Mouse (Mus musculus): ENCODE data around the gene Cnnm3. TPM values are rescaled to one million over a fixed set of nuclear protein-coding genes. Genes with fewer than 3 reads are reported as not detected.

Gene Cnnm3
- polyA plus RNA-seq, 1 experiment from 2014 or later = 4.6 TPM

GRCm38 (mm10) chr1:36552506-36552905 is 40.8 kb downstream of the Cnnm3 start:
- H3K27me3 ChIP-seq = no peaks in the 10 kb centered on the region
- H3K4me2 ChIP-seq (replicated peaks) = no peak overlapping the region
- H3K27ac ChIP-seq = no peak overlapping the region
- H3K9me3 ChIP-seq (replicated peaks) = no peaks in the 10 kb centered on the region
- peaks cover 64% of the 10 kb centered on the region for H3K36me3 ChIP-seq
- H3K9ac ChIP-seq = no peak overlapping the region
- ATAC-seq (ENCODE audit: low FRiP score) = no peak
- H3K4me3 ChIP-seq = no peak overlapping the region
- WGBS = 89% methylated on average over 16 of the region's 16 CpGs
- peaks cover 59% of the 10 kb centered on the region for H3K4me1 ChIP-seq

- peaks cover 53% of the 10 kb centered on the region for H3K4me1 ChIP-seq
- peak overlapping the region; percentile 98 for H3K9ac ChIP-seq
- H3K4me2 ChIP-seq (replicated peaks) = peak overlapping the region; percentile 98
- H3K9me3 ChIP-seq (replicated peaks) = no peaks in the 10 kb centered on the region
- peak overlapping the region; percentile 95 for H3K4me3 ChIP-seq
- peaks cover 52% of the 10 kb centered on the region for H3K36me3 ChIP-seq
- 0 out of 2 replicates have a peak, but pooled peaks cover 2% of the 10 kb centered on the region for H3K27me3 ChIP-seq
- no peak for ATAC-seq (ENCODE audit: low FRiP score)
- peak overlapping the region; percentile 49 for H3K27ac ChIP-seq
- 75% methylated on average over 21 of the region's 21 CpGs for WGBS
Observed at GRCm38 (mm10) chr1:36554633-36555399, 43.1 kb downstream of the Cnnm3 start.

GRCm38 (mm10) chr1:36555798-36556395 is 44.2 kb downstream of the Cnnm3 start:
- Histone ChIP-seq H3K4me3 (peak overlapping the region; percentile 95), H3K27me3 (0 out of 2 replicates have a peak, but pooled peaks cover 2% of the 10 kb centered on the region), H3K9ac (peak overlapping the region; percentile 98), H3K9me3 (replicated peaks) (no peaks in the 10 kb centered on the region), H3K4me2 (replicated peaks) (peak overlapping the region; percentile 98), H3K36me3 (peaks cover 41% of the 10 kb centered on the region), H3K27ac (peak overlapping the region; percentile 100), H3K4me1 (peaks cover 51% of the 10 kb centered on the region)
- ATAC-seq (ENCODE audit: low FRiP score) = no peak
- 5% methylated on average over 8 of the region's 8 CpGs for WGBS

GRCm38 (mm10) chr1:36556553-36557456 is 45.1 kb downstream of the Cnnm3 start:
- Histone ChIP-seq H3K4me1 (peaks cover 47% of the 10 kb centered on the region), H3K36me3 (peaks cover 32% of the 10 kb centered on the region), H3K27me3 (0 out of 2 replicates have a peak, but pooled peaks cover 2% of the 10 kb centered on the region), H3K27ac (peak overlapping the region; percentile 100), H3K4me2 (replicated peaks) (peak overlapping the region; percentile 98), H3K9me3 (replicated peaks) (no peaks in the 10 kb centered on the region), H3K4me3 (peak overlapping the region; percentile 95), H3K9ac (peak overlapping the region; percentile 98)
- ATAC-seq (ENCODE audit: low FRiP score) = peak; percentile 81
- WGBS = under 1% methylated on average over 52 of the region's 52 CpGs

- H3K36me3 ChIP-seq = peaks cover 24% of the 10 kb centered on the region
Observed at GRCm38 (mm10) chr1:36557457-36558011, 45.9 kb downstream of the Cnnm3 start.

GRCm38 (mm10) chr1:36558031-36558993 is 46.6 kb downstream of the Cnnm3 start, which contains the start of gene Sema4c:
TSS of gene Sema4c (minus strand) at chr1:36558349.
- Histone ChIP-seq H3K4me2 (replicated peaks) (peak within 1 kb of the TSS; percentile 98), H3K9me3 (replicated peaks) (no peaks in the 10 kb centered on the region), H3K27me3 (0 out of 2 replicates have a peak, but pooled peaks cover 2% of the 10 kb centered on the region), H3K4me3 (peak within 1 kb of the TSS; percentile 95), H3K4me1 (peaks cover 45% of the 10 kb centered on the region), H3K36me3 (peaks cover 17% of the 10 kb centered on the region), H3K9ac (peak within 1 kb of the TSS; percentile 98), H3K27ac (peak within 1 kb of the TSS; percentile 100)
- ATAC-seq (ENCODE audit: low FRiP score) = peak; percentile 70
- WGBS = 1% methylated on average over 68 of the region's 69 CpGs

More at GRCm38 (mm10) chr1:36557457-36558011, 45.9 kb downstream of the Cnnm3 start:
- H3K4me3 ChIP-seq = peak overlapping the region; percentile 95
- H3K27me3 ChIP-seq = 0 out of 2 replicates have a peak, but pooled peaks cover 2% of the 10 kb centered on the region
- H3K4me1 ChIP-seq = peaks cover 47% of the 10 kb centered on the region
- peak; percentile 62 for ATAC-seq (ENCODE audit: low FRiP score)
- H3K9me3 ChIP-seq (replicated peaks) = no peaks in the 10 kb centered on the region
- H3K27ac ChIP-seq = peak overlapping the region; percentile 100
- peak overlapping the region; percentile 98 for H3K9ac ChIP-seq
- H3K4me2 ChIP-seq (replicated peaks) = peak overlapping the region; percentile 98
- 1% methylated on average over 48 of the region's 48 CpGs for WGBS

- Histone ChIP-seq H3K4me3 (no peak overlapping the region), H3K9ac (no peak overlapping the region), H3K4me2 (replicated peaks) (peak overlapping the region; percentile 98)
Observed at GRCm38 (mm10) chr1:36559256-36559655, 47.6 kb downstream of the Cnnm3 start.

GRCm38 (mm10) chr1:36559888-36560287 is 48.2 kb downstream of the Cnnm3 start:
- H3K27ac ChIP-seq = no peak overlapping the region
- H3K4me1 ChIP-seq = peaks cover 36% of the 10 kb centered on the region
- 0 out of 2 replicates have a peak, but pooled peaks cover 2% of the 10 kb centered on the region for H3K27me3 ChIP-seq
- no peak overlapping the region for H3K9ac ChIP-seq
- no peaks in the 10 kb centered on the region for H3K9me3 ChIP-seq (replicated peaks)
- H3K4me3 ChIP-seq = no peak overlapping the region
- ATAC-seq (ENCODE audit: low FRiP score) = no peak
- WGBS = 65% methylated on average over 5 of the region's 5 CpGs
- no peak overlapping the region for H3K4me2 ChIP-seq (replicated peaks)
- 0 out of 2 replicates have a peak, but pooled peaks cover under 1% of the 10 kb centered on the region for H3K36me3 ChIP-seq

More at GRCm38 (mm10) chr1:36559256-36559655, 47.6 kb downstream of the Cnnm3 start:
- H3K27me3 ChIP-seq = 0 out of 2 replicates have a peak, but pooled peaks cover 2% of the 10 kb centered on the region
- no peaks in the 10 kb centered on the region for H3K9me3 ChIP-seq (replicated peaks)
- peaks cover 7% of the 10 kb centered on the region for H3K36me3 ChIP-seq
- H3K4me1 ChIP-seq = peaks cover 41% of the 10 kb centered on the region
- WGBS = 4% methylated on average over 4 of the region's 4 CpGs
- H3K27ac ChIP-seq = peak overlapping the region; percentile 100; the same call in 1 of the 2 replicates
- ATAC-seq (ENCODE audit: low FRiP score) = no peak

GRCm38 (mm10) chr1:36560903-36561302 is 49.2 kb downstream of the Cnnm3 start:
- no peak for ATAC-seq (ENCODE audit: low FRiP score)
- H3K4me1 ChIP-seq = peaks cover 25% of the 10 kb centered on the region
- H3K27me3 ChIP-seq = 0 out of 2 replicates have a peak, but pooled peaks cover 2% of the 10 kb centered on the region
- no peak overlapping the region for H3K27ac ChIP-seq
- no peaks in the 10 kb centered on the region for H3K36me3 ChIP-seq
- no peak overlapping the region for H3K9ac ChIP-seq
- WGBS = 55% methylated on average over 6 of the region's 6 CpGs
- no peak overlapping the region for H3K4me3 ChIP-seq
- H3K4me2 ChIP-seq (replicated peaks) = no peak overlapping the region
- H3K9me3 ChIP-seq (replicated peaks) = no peaks in the 10 kb centered on the region

GRCm38 (mm10) chr1:36562388-36562787 is 50.7 kb downstream of the Cnnm3 start:
- Histone ChIP-seq H3K27ac (no peak overlapping the region), H3K4me3 (no peak overlapping the region), H3K9ac (no peak overlapping the region), H3K27me3 (0 out of 2 replicates have a peak, but pooled peaks cover 2% of the 10 kb centered on the region), H3K4me1 (peaks cover 27% of the 10 kb centered on the region), H3K4me2 (replicated peaks) (no peak overlapping the region), H3K36me3 (no peaks in the 10 kb centered on the region), H3K9me3 (replicated peaks) (no peaks in the 10 kb centered on the region)
- ATAC-seq (ENCODE audit: low FRiP score) = no peak
- 70% methylated on average over 4 of the region's 4 CpGs for WGBS
